Mouse (Mus musculus) kidney, embryonic 16.5 days (tissue): ENCODE results near the gene Fry. TPM values are rescaled to one million over a fixed set of nuclear protein-coding genes. Genes with fewer than 3 reads are reported as not detected.

ENCODE experiments used
- ATAC-seq: fragments of 200-750 bp; cut with Nextera tagmentation; 2 replicates; pipeline ENCODE4 v1.8.0; 2017; ENCODE audit warnings: moderate TSS enrichment; ENCODE audit not compliant: low FRiP score, low TSS enrichment
- H3K27ac ChIP-seq: fragments of 300-500 bp; sonication (generic); 2 replicates; pipeline ENCODE4 v1.5.1; 2014; ENCODE audit warnings: low read length
- H3K27me3 ChIP-seq: fragments of 300-500 bp; sonication (generic); 2 replicates; pipeline ENCODE4 v1.6.1; 2014; ENCODE audit warnings: low read length, control low read depth, mixed read lengths; ENCODE audit not compliant: insufficient read depth
- H3K36me3 ChIP-seq: fragments of 300-500 bp; sonication (generic); 2 replicates; pipeline ENCODE4 v1.6.1; 2014; ENCODE audit warnings: low read length, control low read depth, mixed read lengths; ENCODE audit not compliant: insufficient read depth
- H3K4me1 ChIP-seq: fragments of 300-500 bp; sonication (generic); 2 replicates; pipeline ENCODE4 v1.6.1; 2014; ENCODE audit warnings: low read length, control low read depth, mixed read lengths; ENCODE audit not compliant: insufficient read depth
- H3K4me2 ChIP-seq: fragments of 300-500 bp; sonication (generic); replicated peaks from 2 replicates; pipeline ENCODE4 v1.6.1; 2014; ENCODE audit warnings: low read depth, low read length
- H3K4me3 ChIP-seq: fragments of 300-500 bp; sonication (generic); 2 replicates; pipeline ENCODE4 v1.5.1; 2014; ENCODE audit warnings: mild to moderate bottlenecking, low read length
- H3K9ac ChIP-seq: fragments of 300-500 bp; sonication (generic); replicated peaks from 2 replicates; pipeline ENCODE4 v1.6.1; 2014; ENCODE audit warnings: low read length
- H3K9me3 ChIP-seq: fragments of 300-500 bp; sonication (generic); 2 replicates; pipeline ENCODE4 v1.6.1; 2016; ENCODE audit warnings: low read length, control low read depth
- WGBS: fragments of 180-500 bp; shearing (Covaris S2); extraction: QIAGEN DNeasy Blood & Tissue Kit; methylation state at CpG from one replicate; pipeline ENCODE4 v1.1.7; 2014; 5-methylcytosine and 5-hydroxymethylcytosine counted together
- polyA plus RNA-seq: library from polyadenylated mRNA; unstranded; fragments of >200 nt; fragmentation: Nextera tagmentation; extraction: Ambion mirVana; gene quantifications from 2 replicates; pipeline ENCODE4 v1.2.1, GENCODE M21; 2015

Fry gene
- polyA plus RNA-seq, 1 experiment from 2014 or later: 5.7 TPM

GRCm38 (mm10) chr5:150161898-150162297, 43.5 kb downstream of the Fry start:
- Histone ChIP-seq H3K9me3 (no peaks in the 10 kb centered on the region), H3K36me3 (no peaks in the 10 kb centered on the region), H3K4me2 (no peak overlapping the region), H3K4me1 (peaks cover 15% of the 10 kb centered on the region), H3K4me3 (no peak overlapping the region), H3K27ac (no peak overlapping the region), H3K27me3 (no peaks in the 10 kb centered on the region), H3K9ac (no peak overlapping the region)
- no peak for ATAC-seq
- WGBS: 68% methylated on average over 5 of the region's 5 CpGs

- WGBS: 83% methylated on average over 3 of the region's 3 CpGs
- H3K27me3 ChIP-seq: no peaks in the 10 kb centered on the region
- H3K36me3 ChIP-seq: no peaks in the 10 kb centered on the region
- H3K4me1 ChIP-seq: peaks cover 9% of the 10 kb centered on the region
- no peak overlapping the region for H3K4me3 ChIP-seq
- ATAC-seq: no peak
- no peak overlapping the region for H3K27ac ChIP-seq
- H3K9ac ChIP-seq: no peak overlapping the region
- H3K4me2 ChIP-seq: no peak overlapping the region
- no peaks in the 10 kb centered on the region for H3K9me3 ChIP-seq
Observed at GRCm38 (mm10) chr5:150164671-150165070, 46.2 kb downstream of the Fry start.

GRCm38 (mm10) chr5:150166811-150167210, 48.4 kb downstream of the Fry start:
- Histone ChIP-seq H3K4me1 (0 out of 2 replicates have a peak, but pooled peaks cover 4% of the 10 kb centered on the region), H3K27ac (no peak overlapping the region), H3K36me3 (no peaks in the 10 kb centered on the region), H3K4me2 (no peak overlapping the region), H3K27me3 (no peaks in the 10 kb centered on the region), H3K9me3 (no peaks in the 10 kb centered on the region), H3K4me3 (no peak overlapping the region), H3K9ac (no peak overlapping the region)
- ATAC-seq: no peak
- 68% methylated on average over 5 of the region's 5 CpGs for WGBS

GRCm38 (mm10) chr5:150167287-150167686, 48.8 kb downstream of the Fry start:
- ATAC-seq: no peak
- no peaks in the 10 kb centered on the region for H3K27me3 ChIP-seq
- no peak overlapping the region for H3K27ac ChIP-seq
- H3K36me3 ChIP-seq: no peaks in the 10 kb centered on the region
- 0 out of 2 replicates have a peak, but pooled peaks cover 4% of the 10 kb centered on the region for H3K4me1 ChIP-seq
- 53% methylated on average over 2 of the region's 2 CpGs for WGBS
- H3K9me3 ChIP-seq: no peaks in the 10 kb centered on the region
- H3K9ac ChIP-seq: no peak overlapping the region
- no peak overlapping the region for H3K4me3 ChIP-seq
- H3K4me2 ChIP-seq: no peak overlapping the region

GRCm38 (mm10) chr5:150168712-150169111, 50.3 kb downstream of the Fry start:
- 3% methylated on average over 9 of the region's 9 CpGs for WGBS

GRCm38 (mm10) chr5:150171562-150171961, 53.1 kb downstream of the Fry start:
- 0 out of 2 replicates have a peak, but pooled peaks cover 4% of the 10 kb centered on the region for H3K4me1 ChIP-seq
- H3K36me3 ChIP-seq: no peaks in the 10 kb centered on the region
- H3K4me3 ChIP-seq: no peak overlapping the region
- ATAC-seq: 0 out of 2 replicates have a peak, but pooled peaks have one; percentile 39
- no peaks in the 10 kb centered on the region for H3K27me3 ChIP-seq
- WGBS: 51% methylated on average over 10 of the region's 10 CpGs
- no peak overlapping the region for H3K27ac ChIP-seq
- peaks cover 7% of the 10 kb centered on the region; the same call in 1 of the 2 replicates for H3K9me3 ChIP-seq
- H3K4me2 ChIP-seq: no peak overlapping the region
- no peak overlapping the region for H3K9ac ChIP-seq

More at GRCm38 (mm10) chr5:150168712-150169111, 50.3 kb downstream of the Fry start:
- no peak overlapping the region for H3K27ac ChIP-seq
- H3K4me2 ChIP-seq: no peak overlapping the region
- H3K4me3 ChIP-seq: no peak overlapping the region
- 0 out of 2 replicates have a peak, but pooled peaks cover 4% of the 10 kb centered on the region for H3K4me1 ChIP-seq
- no peaks in the 10 kb centered on the region for H3K9me3 ChIP-seq
- H3K36me3 ChIP-seq: no peaks in the 10 kb centered on the region
- ATAC-seq: peak; percentile 75
- H3K9ac ChIP-seq: no peak overlapping the region
- H3K27me3 ChIP-seq: no peaks in the 10 kb centered on the region

GRCm38 (mm10) chr5:150173869-150174268, 55.4 kb downstream of the Fry start:
- H3K4me2 ChIP-seq: no peak overlapping the region
- H3K4me1 ChIP-seq: no peaks in the 10 kb centered on the region
- no peak overlapping the region for H3K9ac ChIP-seq
- no peak overlapping the region for H3K27ac ChIP-seq
- peaks cover 7% of the 10 kb centered on the region; the same call in 1 of the 2 replicates for H3K9me3 ChIP-seq
- 70% methylated on average over 6 of the region's 6 CpGs for WGBS
- no peak for ATAC-seq
- no peaks in the 10 kb centered on the region for H3K27me3 ChIP-seq
- no peak overlapping the region for H3K4me3 ChIP-seq
- no peaks in the 10 kb centered on the region for H3K36me3 ChIP-seq

- Histone ChIP-seq H3K4me2 (no peak overlapping the region), H3K36me3 (no peaks in the 10 kb centered on the region), H3K4me1 (no peaks in the 10 kb centered on the region), H3K27ac (no peak overlapping the region), H3K9me3 (peaks cover 7% of the 10 kb centered on the region; the same call in 1 of the 2 replicates), H3K9ac (no peak overlapping the region), H3K27me3 (no peaks in the 10 kb centered on the region), H3K4me3 (no peak overlapping the region)
- no peak for ATAC-seq
Observed at GRCm38 (mm10) chr5:150174950-150175349, 56.5 kb downstream of the Fry start.

- Histone ChIP-seq H3K4me2 (no peak overlapping the region), H3K36me3 (no peaks in the 10 kb centered on the region), H3K9ac (no peak overlapping the region), H3K4me3 (no peak overlapping the region), H3K9me3 (peaks cover 7% of the 10 kb centered on the region; the same call in 1 of the 2 replicates), H3K27me3 (no peaks in the 10 kb centered on the region), H3K4me1 (no peaks in the 10 kb centered on the region), H3K27ac (no peak overlapping the region)
- WGBS: 71% methylated on average over 13 of the region's 13 CpGs
- ATAC-seq: no peak
Observed at GRCm38 (mm10) chr5:150176251-150177015, 58.0 kb downstream of the Fry start.

GRCm38 (mm10) chr5:150177757-150178156, 59.3 kb downstream of the Fry start:
- no peaks in the 10 kb centered on the region for H3K36me3 ChIP-seq
- H3K4me2 ChIP-seq: no peak overlapping the region
- no peak overlapping the region for H3K4me3 ChIP-seq
- no peaks in the 10 kb centered on the region for H3K4me1 ChIP-seq
- H3K27ac ChIP-seq: no peak overlapping the region
- ATAC-seq: no peak
- no peaks in the 10 kb centered on the region for H3K27me3 ChIP-seq
- 94% methylated on average over 1 of the region's 1 CpGs for WGBS
- peaks cover 7% of the 10 kb centered on the region; the same call in 1 of the 2 replicates for H3K9me3 ChIP-seq
- H3K9ac ChIP-seq: no peak overlapping the region
